Mouse (Mus musculus): ENCODE results near the gene AI854703. TPM values are rescaled to one million over a fixed set of nuclear protein-coding genes. Genes with fewer than 3 reads are reported as not detected.

AI854703 gene
- polyA plus RNA-seq, 1 experiment = not detected

DNA sequence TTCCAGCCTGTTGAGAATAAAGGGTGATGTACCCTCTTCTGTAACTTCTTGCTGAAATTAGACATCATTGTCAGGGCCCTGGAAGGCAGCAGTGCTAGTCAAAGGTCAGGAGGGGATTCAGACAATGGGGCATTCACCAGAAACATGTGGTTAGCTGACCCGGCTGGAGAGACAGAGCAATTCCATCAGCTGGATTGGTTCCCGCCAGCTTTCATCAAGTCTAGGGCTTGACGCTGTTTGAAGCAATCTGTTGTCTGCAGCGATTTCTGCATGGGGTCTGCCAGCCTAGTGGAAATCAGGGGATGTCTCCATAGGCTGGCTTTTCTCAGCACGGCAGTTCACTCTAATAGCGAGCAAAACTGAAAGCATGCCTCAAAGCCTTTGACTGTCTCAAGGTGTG lies 10.0 kb downstream of the AI854703 start:
- Histone ChIP-seq H3K4me3 (replicated peaks; ENCODE audit: control insufficient read depth, low read depth, low read length) (no peak overlapping the region), H3K27ac (ENCODE audit: control insufficient read depth, insufficient read depth, low read depth, low read length, poor library complexity) (no peak overlapping the region), H3K4me1 (ENCODE audit: control insufficient read depth, insufficient read depth, low read length) (no peaks in the 10 kb centered on the region)
- no peak for TF ChIP-seq POLR2A (IDR thresholded peaks at IDR 0.05; ENCODE audit: borderline replicate concordance, control insufficient read depth, low read depth, low read length)
- TF ChIP-seq CTCF (IDR thresholded peaks at IDR 0.05; ENCODE audit: control insufficient read depth, insufficient read depth, low read length) = no peak
- WGBS = 85% methylated on average over 6 of the region's 6 CpGs

GRCm38 (mm10) chr6:48637811-48638500 lies 11.4 kb downstream of the AI854703 start:
- H3K4me1 ChIP-seq (ENCODE audit: control insufficient read depth, insufficient read depth, low read length) = no peaks in the 10 kb centered on the region
- TF ChIP-seq POLR2A (IDR thresholded peaks at IDR 0.05; ENCODE audit: borderline replicate concordance, control insufficient read depth, low read depth, low read length) = no peak
- TF ChIP-seq CTCF (IDR thresholded peaks at IDR 0.05; ENCODE audit: control insufficient read depth, insufficient read depth, low read length) = no peak
- H3K4me3 ChIP-seq (replicated peaks; ENCODE audit: control insufficient read depth, low read depth, low read length) = no peak overlapping the region
- H3K27ac ChIP-seq (ENCODE audit: control insufficient read depth, insufficient read depth, low read depth, low read length, poor library complexity) = no peak overlapping the region
- 70% methylated on average over 6 of the region's 6 CpGs for WGBS

DNA sequence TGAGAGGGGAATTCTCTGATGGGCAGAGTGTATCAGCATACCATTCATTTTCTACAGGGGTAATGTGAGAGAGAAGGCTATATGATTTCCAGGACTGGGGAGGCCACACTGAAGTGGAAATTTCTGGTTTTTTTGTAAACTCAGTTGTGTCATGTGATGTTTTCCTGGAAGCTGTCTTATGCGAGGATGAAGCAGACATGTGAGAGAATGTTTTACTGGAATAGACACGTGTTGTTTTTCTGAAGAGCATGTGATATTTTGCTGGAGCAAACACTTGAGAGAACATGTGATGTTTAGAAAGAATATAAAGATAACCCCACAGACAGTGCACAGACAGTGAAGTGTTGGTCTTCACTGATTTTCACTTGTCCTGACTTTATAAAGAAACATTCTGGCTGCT lies 12.0 kb downstream of the AI854703 start:
- Histone ChIP-seq H3K27ac (ENCODE audit: control insufficient read depth, insufficient read depth, low read depth, low read length, poor library complexity) (no peak overlapping the region), H3K4me3 (replicated peaks; ENCODE audit: control insufficient read depth, low read depth, low read length) (no peak overlapping the region), H3K4me1 (ENCODE audit: control insufficient read depth, insufficient read depth, low read length) (no peaks in the 10 kb centered on the region)
- 73% methylated on average over 2 of the region's 2 CpGs for WGBS
- TF ChIP-seq CTCF (IDR thresholded peaks at IDR 0.05; ENCODE audit: control insufficient read depth, insufficient read depth, low read length) (no peak), POLR2A (IDR thresholded peaks at IDR 0.05; ENCODE audit: borderline replicate concordance, control insufficient read depth, low read depth, low read length) (no peak)

DNA sequence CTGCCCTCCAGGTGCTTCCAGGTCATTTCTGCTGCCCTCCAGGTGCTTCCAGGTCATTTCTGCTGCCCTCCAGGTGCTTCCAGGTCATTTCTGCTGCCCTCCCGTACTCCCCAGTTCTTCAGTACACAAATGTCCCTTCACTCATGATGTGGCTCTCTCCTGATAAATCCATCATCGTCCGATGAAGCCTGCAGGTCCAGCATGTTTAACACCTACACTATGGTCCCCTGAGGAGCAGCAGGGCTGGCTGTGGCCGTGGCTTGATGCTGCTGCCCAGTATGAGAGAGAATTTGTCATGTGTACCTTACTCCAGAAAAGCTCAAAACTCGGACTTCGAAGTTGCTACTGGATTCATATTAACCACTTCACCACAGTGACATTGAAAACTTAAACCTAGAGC lies 14.8 kb downstream of the AI854703 start:
- TF ChIP-seq CTCF (IDR thresholded peaks at IDR 0.05; ENCODE audit: control insufficient read depth, insufficient read depth, low read length) (no peak), POLR2A (IDR thresholded peaks at IDR 0.05; ENCODE audit: borderline replicate concordance, control insufficient read depth, low read depth, low read length) (no peak)
- Histone ChIP-seq H3K4me3 (replicated peaks; ENCODE audit: control insufficient read depth, low read depth, low read length) (no peak overlapping the region), H3K27ac (ENCODE audit: control insufficient read depth, insufficient read depth, low read depth, low read length, poor library complexity) (no peak overlapping the region), H3K4me1 (ENCODE audit: control insufficient read depth, insufficient read depth, low read length) (no peaks in the 10 kb centered on the region)
- WGBS = 68% methylated on average over 6 of the region's 6 CpGs

- WGBS = 16% methylated on average over 4 of the region's 4 CpGs
- TF ChIP-seq CTCF (IDR thresholded peaks at IDR 0.05; ENCODE audit: control insufficient read depth, insufficient read depth, low read length) = no peak
- no peak for TF ChIP-seq POLR2A (IDR thresholded peaks at IDR 0.05; ENCODE audit: borderline replicate concordance, control insufficient read depth, low read depth, low read length)
- H3K4me1 ChIP-seq (ENCODE audit: control insufficient read depth, insufficient read depth, low read length) = no peaks in the 10 kb centered on the region
- H3K27ac ChIP-seq (ENCODE audit: control insufficient read depth, insufficient read depth, low read depth, low read length, poor library complexity) = no peak overlapping the region
- no peak overlapping the region for H3K4me3 ChIP-seq (replicated peaks; ENCODE audit: control insufficient read depth, low read depth, low read length)
These were observed 16.3 kb downstream of the AI854703 start for GRCm38 (mm10) chr6:48642764-48643292.

DNA sequence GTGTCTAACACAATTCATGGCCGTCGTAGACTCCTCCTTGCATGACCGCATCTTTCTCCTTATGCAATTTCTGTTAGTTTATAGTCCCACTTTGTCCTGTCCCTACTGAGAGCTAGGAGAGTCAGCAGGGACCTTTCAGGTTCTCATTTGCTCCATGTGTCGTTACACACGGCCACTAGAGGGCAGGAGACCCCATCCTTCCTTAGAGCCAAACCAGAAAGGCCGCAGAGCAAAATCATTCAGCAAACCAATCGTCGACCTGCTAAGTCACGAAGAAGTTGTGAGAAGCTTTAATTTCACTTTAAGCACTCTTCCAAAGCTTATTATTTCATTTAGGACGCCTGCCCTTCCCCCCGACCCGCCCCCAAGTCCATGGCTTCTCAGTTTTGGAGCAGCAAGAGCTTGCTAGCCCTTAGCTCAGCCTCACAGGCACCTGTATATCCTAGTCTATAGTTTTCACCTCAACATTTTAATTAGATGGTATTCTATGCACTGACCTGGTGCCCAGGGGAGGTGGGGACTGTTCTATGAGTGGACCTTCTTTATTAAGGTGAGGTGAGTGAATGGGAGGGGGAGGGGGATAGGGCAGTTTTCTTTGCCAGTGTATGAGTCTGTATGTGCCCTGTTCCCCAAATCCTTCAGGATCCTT lies 19.2 kb downstream of the AI854703 start:
- 4% methylated on average over 12 of the region's 12 CpGs for WGBS
- H3K4me1 ChIP-seq (ENCODE audit: control insufficient read depth, insufficient read depth, low read length) = no peaks in the 10 kb centered on the region; the same call in 1 of the 2 replicates
- TF ChIP-seq POLR2A (IDR thresholded peaks at IDR 0.05; ENCODE audit: borderline replicate concordance, control insufficient read depth, low read depth, low read length) = no peak
- peak; percentile 87 for TF ChIP-seq CTCF (IDR thresholded peaks at IDR 0.05; ENCODE audit: control insufficient read depth, insufficient read depth, low read length)
- no peak overlapping the region for H3K27ac ChIP-seq (ENCODE audit: control insufficient read depth, insufficient read depth, low read depth, low read length, poor library complexity)
- H3K4me3 ChIP-seq (replicated peaks; ENCODE audit: control insufficient read depth, low read depth, low read length) = no peak overlapping the region

GRCm38 (mm10) chr6:48646309-48646690 lies 19.7 kb downstream of the AI854703 start:
- TF ChIP-seq POLR2A (IDR thresholded peaks at IDR 0.05; ENCODE audit: borderline replicate concordance, control insufficient read depth, low read depth, low read length) (no peak), CTCF (IDR thresholded peaks at IDR 0.05; ENCODE audit: control insufficient read depth, insufficient read depth, low read length) (no peak)
- Histone ChIP-seq H3K27ac (ENCODE audit: control insufficient read depth, insufficient read depth, low read depth, low read length, poor library complexity) (no peak overlapping the region), H3K4me1 (ENCODE audit: control insufficient read depth, insufficient read depth, low read length) (no peaks in the 10 kb centered on the region; the same call in 1 of the 2 replicates), H3K4me3 (replicated peaks; ENCODE audit: control insufficient read depth, low read depth, low read length) (no peak overlapping the region)
- 66% methylated on average over 4 of the region's 4 CpGs for WGBS

DNA sequence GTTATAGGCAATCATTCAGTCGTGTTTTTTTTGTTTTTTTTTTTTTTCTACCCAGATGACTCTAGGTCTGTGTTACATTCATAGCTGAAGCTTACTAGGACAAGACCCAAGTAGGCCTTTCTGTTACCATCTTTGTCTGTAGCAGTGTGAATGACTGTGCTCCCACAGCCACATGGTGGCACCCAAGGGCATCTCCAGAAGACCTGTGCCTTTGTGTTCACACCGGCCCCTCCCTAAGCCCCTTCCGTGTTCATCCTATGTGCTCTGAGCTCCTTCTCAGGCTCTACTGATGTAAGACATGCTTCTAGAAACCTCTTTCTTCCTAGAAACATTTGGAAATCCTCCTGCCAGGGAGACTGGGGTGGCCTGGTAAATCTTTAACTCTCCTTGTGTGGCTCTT lies 20.4 kb downstream of the AI854703 start, which contains the start of gene Gimap8:
TSS of gene Gimap8 (plus strand) at position 240 of the 400 bp plus-strand sequence.
- Histone ChIP-seq H3K4me3 (replicated peaks; ENCODE audit: control insufficient read depth, low read depth, low read length) (peak within 1 kb of the TSS; percentile 55), H3K27ac (ENCODE audit: control insufficient read depth, insufficient read depth, low read depth, low read length, poor library complexity) (peak within 1 kb of the TSS; percentile 61; the same call in 1 of the 2 replicates), H3K4me1 (ENCODE audit: control insufficient read depth, insufficient read depth, low read length) (no peaks in the 10 kb centered on the region; the same call in 1 of the 2 replicates)
- 6% methylated on average over 3 of the region's 3 CpGs for WGBS
- TF ChIP-seq POLR2A (IDR thresholded peaks at IDR 0.05; ENCODE audit: borderline replicate concordance, control insufficient read depth, low read depth, low read length) = no peak
- TF ChIP-seq CTCF (IDR thresholded peaks at IDR 0.05; ENCODE audit: control insufficient read depth, insufficient read depth, low read length) = peak; percentile 83
